Mouse (Mus musculus) layer of hippocampus, postnatal 25 days (tissue): ENCODE results near the gene Arl15. TPM values are rescaled to one million over a fixed set of nuclear protein-coding genes. Genes with fewer than 3 reads are reported as not detected.

Experiments
- DNase-seq, 2 experiments: peaks; one replicate each; pipeline ENCODE4 v3.0.0; 2022; ENCODE audit warnings: mixed read lengths in 2 of 2, low spot score in 1 of 2; ENCODE audit errors: extremely low spot score in 1 of 2
- total RNA-seq, 2 experiments: library from RNA; stranded (reverse); gene quantifications; 2 replicates each; pipeline ENCODE4 v1.2.3; 2021

Arl15 gene
- total RNA-seq, 2 experiments from 2014 or later: 62.8 to 65.1 TPM

- no peak for DNase-seq
Observed at GRCm38 (mm10) chr13:114026751-114027150, 232.4 kb downstream of the Arl15 start.

- no peak for DNase-seq
Observed at GRCm38 (mm10) chr13:114048071-114048470, 253.8 kb downstream of the Arl15 start.

DNA sequence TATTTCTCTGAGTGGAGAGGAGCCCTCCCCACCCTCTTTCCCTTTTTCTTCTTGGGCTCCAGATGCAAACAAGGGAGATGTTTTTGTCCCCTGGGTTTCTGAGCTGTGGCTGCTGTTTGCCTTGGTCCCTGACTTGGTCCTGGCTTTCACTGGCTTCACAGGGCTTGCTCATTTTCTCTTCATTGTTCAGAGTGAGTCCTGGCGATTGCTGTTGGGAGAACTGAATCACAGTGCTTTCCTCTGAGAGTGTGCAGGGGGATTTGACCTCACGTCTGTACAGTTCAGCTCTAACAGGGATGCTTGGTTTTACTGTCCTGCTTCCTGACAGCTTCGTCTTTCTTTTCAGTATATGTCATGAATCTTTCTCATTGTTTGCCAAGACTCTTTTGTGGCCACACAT, 254.4 kb downstream of the Arl15 start:
- DNase-seq: no peak

DNA sequence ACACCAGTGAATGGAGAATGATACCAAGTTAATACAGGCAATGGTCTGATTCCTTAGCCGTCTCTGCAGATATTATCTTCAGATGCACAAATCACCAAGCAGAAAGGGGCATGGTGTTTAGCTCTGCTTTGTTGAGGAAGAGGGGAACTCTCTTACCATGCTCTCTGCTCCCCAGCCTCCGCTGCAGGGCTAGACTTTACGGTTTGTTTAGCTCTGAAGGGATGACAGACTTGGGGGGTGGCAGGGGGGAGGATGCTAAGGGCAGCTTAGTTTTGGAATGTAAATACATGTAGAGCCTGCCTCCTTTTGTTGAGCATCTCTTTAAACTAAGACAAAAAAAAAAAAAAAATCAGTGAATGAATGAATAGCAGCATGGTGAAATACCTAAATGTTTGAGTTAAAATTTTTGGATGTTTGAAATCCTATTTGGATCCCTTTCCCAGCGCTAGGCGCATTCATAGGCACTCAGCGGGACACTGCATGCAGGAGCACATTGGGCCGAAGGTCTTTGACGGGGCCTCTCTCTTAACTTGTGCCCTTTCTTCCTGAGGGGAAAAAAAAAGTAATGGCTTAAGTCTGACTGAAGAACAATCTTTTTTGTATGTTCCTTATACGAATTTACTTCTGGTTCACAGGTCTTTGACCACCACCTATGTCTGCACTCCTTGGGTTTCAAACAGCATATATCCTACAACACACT, 257.0 kb downstream of the Arl15 start:
- DNase-seq: no peak

DNA sequence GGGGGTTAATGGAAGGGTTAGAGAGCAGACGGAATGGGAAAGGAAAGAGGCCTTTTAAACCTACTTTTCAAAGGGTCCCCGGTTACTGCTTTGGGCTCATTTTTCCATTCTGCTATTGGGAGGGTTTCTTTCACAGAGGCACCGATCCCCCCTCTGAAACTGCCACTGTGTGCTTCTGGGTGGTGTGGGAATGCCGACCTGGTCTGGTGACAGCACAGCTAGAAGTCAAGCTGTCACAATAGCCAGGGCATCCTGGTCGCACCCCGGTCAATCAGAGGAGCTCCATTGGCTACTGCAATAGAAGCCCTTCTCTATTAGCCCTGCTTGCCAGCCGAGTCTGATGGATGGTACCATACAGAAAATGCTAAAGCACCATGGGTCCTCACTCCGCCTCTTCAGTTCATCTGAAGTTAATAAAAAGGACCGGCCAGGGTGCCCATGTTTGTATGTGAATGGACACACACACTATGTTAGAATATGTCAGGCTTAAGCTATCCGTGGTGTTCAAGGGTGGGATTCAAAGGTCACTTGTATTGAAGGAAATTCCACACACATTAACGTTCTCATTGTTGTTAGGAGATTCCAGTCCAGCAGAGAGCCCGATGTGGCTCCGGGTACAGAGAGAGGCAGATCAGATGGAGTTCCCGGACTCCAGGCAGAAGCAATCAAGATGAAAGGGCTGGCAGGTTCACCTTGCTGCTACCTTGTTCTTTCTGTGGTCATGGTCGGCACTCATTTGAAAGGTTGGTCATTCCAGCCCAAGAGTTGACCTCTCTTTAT, 258.3 kb downstream of the Arl15 start:
- no peak for DNase-seq

GRCm38 (mm10) chr13:114053261-114053660, 259.0 kb downstream of the Arl15 start:
- no peak for DNase-seq

- no peak for DNase-seq
Observed at GRCm38 (mm10) chr13:114055686-114056085, 261.4 kb downstream of the Arl15 start.

DNA sequence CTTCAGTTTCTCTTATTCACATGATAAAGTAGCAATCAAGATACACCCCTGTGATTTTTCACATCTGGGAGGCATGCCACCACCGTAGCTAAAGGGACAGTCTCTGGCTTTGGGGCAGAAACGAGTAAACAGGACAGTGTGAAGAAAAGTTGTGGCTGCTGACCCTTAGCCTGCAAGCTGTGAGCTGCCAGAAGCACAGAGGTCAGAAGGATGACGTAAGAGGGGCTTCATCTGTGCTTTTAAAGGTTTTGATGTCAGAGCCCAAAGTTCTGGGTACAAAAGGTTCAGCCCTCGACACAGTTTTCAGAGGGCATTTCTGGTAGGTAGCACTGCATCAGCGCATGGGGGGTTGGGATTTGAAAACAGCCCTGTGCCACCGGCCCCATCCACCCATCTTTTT, 266.0 kb downstream of the Arl15 start:
- DNase-seq: no peak

GRCm38 (mm10) chr13:114061234-114061633, 266.9 kb downstream of the Arl15 start:
- DNase-seq: no peak

DNA sequence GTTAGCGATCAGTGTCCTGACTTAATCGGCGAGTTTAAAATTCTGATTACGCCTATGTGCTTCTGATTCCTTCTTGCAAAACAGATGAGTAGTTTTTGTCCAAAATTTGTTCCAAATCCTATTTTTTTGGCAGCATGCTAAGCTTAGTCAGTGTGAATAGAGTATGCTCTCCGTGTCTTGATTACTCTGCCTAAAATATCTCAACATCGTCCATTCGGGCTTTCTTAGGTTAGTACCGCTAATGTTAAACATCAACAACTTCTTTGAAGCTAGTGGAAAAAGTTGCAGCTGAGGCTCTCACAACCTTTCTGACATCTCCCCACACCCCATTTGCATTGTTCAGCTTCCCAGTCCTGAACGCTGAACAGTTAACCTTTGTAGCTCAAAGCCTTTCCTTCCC, 269.8 kb downstream of the Arl15 start:
- DNase-seq: no peak

DNA sequence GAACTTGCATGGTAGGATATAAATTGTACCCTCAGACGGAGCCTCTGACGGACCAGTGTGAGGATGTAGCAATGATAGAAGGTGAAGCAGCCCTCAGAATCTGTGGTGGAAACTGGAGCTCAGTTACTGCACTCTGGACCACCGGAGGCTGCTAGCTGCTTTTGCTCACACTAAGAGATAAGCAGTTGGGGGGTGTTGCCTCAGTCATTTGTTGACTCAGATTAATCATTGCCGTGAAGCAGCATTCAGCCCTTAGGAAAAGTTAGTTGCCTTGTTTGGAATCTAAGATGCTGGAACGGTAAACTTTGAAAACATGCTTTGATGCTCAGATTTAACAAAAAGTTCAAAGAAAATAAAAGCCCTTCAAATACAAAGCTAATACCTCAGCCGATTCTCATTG, 270.7 kb downstream of the Arl15 start:
- no peak for DNase-seq

- DNase-seq: no peak
Observed at GRCm38 (mm10) chr13:114068421-114068820, 274.1 kb downstream of the Arl15 start.

DNA sequence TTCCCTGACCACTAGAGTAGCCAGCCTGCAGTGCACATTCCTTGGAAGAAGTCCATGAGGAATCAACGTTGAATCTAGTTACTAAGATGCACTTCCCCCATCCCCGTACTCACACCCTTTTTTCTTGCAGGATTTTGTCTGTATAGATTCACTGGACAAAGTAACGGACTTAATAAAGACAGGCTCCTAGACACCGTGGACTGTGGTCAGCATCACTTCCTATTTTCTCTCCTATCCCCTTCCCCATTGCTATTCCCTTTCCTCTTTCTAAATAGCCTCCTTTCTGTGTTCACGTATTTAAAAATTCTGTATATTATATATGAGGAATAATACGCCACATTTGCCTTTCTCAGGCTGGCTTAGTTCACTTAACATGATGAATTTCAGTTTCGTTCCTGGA, 277.1 kb downstream of the Arl15 start:
- no peak for DNase-seq

DNA sequence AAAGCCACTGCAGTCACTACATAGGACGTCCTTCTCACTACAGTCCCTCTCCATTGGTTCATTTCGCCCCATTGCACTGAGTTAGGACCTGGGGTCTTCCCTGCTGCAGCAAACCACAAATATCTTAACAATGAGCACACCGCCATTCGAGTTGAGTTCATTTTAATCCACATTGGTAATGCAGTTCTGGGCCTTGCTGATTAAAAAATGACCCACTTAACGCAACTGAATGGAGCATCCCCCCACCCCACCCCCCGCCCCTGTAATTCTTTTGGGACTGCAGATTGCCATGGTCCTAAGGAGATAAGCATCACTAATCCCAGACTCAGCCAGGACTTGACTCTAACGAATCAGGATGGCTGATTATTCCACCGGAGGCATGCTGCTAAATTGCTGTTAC, 280.2 kb downstream of the Arl15 start:
- no peak for DNase-seq

DNA sequence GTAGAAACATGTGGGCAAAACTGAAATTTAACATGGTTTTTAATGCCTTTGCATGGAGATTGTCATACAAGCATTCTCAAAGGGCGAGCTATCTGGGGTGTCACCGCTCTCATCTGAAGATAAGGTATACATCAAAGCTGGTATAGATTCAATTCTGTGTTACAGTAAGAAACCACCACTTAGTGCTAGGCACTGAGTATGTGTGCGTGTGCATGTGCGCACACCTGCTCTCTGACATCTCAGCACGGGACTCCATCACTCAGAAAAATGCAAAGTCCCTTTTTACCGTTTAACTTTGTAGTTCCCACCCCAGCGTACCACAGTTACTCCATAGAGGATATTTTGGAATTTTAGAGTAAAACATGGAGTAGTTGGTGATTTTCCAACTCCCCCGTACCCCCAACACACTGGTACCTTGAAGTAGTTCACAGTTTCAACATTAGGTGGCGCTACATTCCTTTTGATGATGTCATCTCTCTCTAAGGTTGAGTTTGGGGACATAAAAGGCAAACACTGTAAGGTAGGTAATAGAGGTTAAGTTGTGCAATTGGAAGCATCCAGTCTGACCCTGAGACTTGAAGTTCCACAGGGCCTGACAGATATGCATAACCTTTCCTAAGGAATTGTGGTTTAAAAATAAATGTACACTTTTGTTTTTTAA, 281.5 kb downstream of the Arl15 start:
- peak in 1 of 2 experiments; percentile 55 for DNase-seq

- DNase-seq: no peak
Observed at GRCm38 (mm10) chr13:114077181-114077580, 282.9 kb downstream of the Arl15 start.

DNA sequence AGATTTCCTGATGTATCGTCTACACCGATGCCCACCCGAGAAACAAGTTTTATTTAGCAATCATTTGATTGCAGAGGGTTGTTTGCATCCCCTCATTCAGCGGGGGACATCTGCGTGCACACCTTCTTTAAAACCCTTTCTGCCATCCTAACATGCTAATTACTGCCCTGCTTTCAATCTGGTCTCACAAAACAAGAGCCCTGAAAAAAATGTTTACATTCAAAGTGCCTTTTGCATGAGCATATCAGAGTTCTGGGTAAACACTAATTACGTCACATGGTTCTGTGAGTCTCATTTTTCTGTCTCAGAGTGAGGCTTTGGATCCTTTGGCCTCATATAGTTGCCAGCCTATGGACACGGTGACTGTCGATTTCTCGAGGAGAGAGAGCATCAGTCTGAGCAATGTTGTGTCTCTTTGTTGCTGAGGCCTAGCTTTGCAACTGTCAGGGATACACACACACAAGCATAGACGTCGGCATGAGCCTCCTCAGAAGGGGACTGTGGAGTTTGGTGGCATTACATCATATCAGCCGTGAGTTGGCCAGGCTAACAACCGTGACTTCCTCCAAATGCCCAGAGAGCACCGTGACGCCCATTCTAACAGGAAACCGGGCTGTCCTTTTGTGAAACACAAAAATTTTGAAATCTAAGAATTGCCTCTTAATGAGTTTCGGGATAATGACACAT, 283.4 kb downstream of the Arl15 start:
- no peak for DNase-seq

GRCm38 (mm10) chr13:114078851-114079250, 284.5 kb downstream of the Arl15 start:
- DNase-seq: no peak

DNA sequence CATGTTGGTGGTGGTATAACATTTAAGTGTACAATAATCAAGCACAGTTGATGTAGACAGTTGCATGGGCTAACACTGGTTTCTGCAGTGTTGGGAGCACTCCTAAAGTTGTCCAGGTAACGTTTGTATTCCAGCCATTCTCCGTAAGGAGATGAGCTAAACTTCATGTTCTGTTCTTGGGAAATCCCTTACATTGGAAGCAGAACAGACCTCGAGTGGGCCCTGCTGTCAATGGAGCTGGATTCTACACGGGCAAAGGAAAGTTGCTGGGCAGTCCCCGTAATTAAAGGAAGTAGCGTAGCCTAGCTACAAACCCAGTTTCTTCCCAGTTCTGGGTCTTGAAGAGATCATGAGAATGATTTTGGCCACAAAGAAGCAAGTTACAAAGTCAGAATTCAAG, 285.4 kb downstream of the Arl15 start:
- DNase-seq: no peak

DNA sequence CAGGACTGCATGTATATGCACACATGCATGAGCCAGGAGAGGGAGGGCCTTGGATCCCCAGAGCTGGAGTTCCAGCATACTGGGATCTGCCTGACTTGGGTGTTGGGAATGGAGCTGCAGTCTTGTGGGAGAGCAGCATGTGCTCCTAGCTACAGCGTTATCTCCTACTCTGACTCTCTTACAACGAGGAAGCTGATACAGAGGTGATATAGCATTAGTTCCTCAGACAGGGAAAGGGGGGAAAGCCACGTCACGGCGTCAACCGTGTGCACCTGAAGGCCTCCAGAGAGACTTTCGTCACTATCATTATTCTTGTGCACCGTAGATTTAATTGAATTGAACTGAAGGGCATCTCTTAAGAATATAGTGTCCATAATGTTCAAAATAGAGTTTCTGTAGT, 286.2 kb downstream of the Arl15 start:
- no peak for DNase-seq

DNA sequence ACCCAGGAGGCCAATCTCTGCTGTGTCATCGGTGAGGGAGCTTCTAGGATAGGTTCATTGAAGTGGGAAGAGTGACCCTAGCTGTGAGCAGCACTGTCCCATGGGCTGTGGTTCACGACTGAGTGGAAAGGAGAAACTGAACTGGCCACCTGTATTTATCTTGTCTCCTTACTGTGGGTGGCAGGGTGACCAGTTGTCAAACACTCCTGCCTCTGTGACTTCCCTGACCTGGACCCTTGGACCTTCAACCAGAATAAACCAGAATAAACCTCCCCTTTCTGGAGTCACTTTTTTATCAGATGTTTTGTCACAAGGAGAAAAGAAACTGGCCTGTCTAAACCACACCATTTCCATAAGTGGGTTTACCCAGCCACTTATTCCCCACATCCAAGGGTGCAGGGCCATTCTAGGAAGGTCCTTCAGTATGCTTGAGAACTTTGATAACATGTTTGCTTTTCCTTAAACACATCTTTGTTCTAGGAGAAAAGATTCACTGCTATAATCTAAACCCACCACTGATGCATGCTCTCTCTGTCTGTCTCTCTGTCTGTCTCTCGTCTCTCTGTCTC, 289.3 kb downstream of the Arl15 start:
- no peak for DNase-seq
